Mouse (Mus musculus) forebrain, postnatal 0 days (tissue): ENCODE measurements around the gene Slf2. TPM values are rescaled to one million over a fixed set of nuclear protein-coding genes. Genes with fewer than 3 reads are reported as not detected.

Experiments used
- ATAC-seq: fragments of 200-750 bp; cut with Nextera tagmentation; 2 replicates; pipeline ENCODE4 v1.8.0; 2017; ENCODE audit warnings: mild to moderate bottlenecking, moderate library complexity
- DNase-seq: peaks from one replicate; pipeline ENCODE4 v3.0.0-alpha.2; 2015
- H3K27ac ChIP-seq: fragments of 300-500 bp; sonication (generic); 2 replicates; pipeline ENCODE4 v1.5.1; 2014; ENCODE audit warnings: low read depth, mild to moderate bottlenecking, antibody characterized with exemption, low read length, moderate library complexity, mixed read lengths
- H3K27me3 ChIP-seq: fragments of 300-500 bp; sonication (generic); 2 replicates; pipeline ENCODE4 v1.6.1; 2014; ENCODE audit warnings: mild to moderate bottlenecking, low read length, mixed read lengths; ENCODE audit not compliant: insufficient read depth
- H3K36me3 ChIP-seq: fragments of 300-500 bp; sonication (generic); 2 replicates; pipeline ENCODE4 v1.6.1; 2014; ENCODE audit warnings: mild to moderate bottlenecking, moderate library complexity; ENCODE audit not compliant: insufficient read depth
- H3K4me1 ChIP-seq: fragments of 300-500 bp; sonication (generic); 2 replicates; pipeline ENCODE4 v1.6.1; 2014; ENCODE audit warnings: antibody characterized with exemption; ENCODE audit not compliant: insufficient read depth
- H3K4me2 ChIP-seq: fragments of 300-500 bp; sonication (generic); 2 replicates; pipeline ENCODE4 v1.6.1; 2014; ENCODE audit warnings: low read depth, mild to moderate bottlenecking, moderate library complexity
- H3K4me3 ChIP-seq: fragments of 300-500 bp; sonication (generic); 2 replicates; pipeline ENCODE4 v1.5.1; 2014; ENCODE audit warnings: low read depth, low read length, mixed read lengths
- H3K9ac ChIP-seq: fragments of 300-500 bp; sonication (generic); 2 replicates; pipeline ENCODE4 v1.6.1; 2014; ENCODE audit warnings: mild to moderate bottlenecking
- H3K9me3 ChIP-seq: fragments of 300-500 bp; sonication (generic); 2 replicates; pipeline ENCODE4 v1.6.1; 2016; ENCODE audit warnings: low read length
- CTCF ChIP-seq: sonication (generic); IDR thresholded peaks from 2 replicates; pipeline ENCODE4 v1.5.1; 2016; ENCODE audit warnings: antibody characterized with exemption, control low read depth, low read depth
- WGBS: fragments of 180-500 bp; shearing (Covaris S2); extraction: QIAGEN DNeasy Blood & Tissue Kit; methylation state at CpG from one replicate; pipeline ENCODE4 v1.1.7; 2014; 5-methylcytosine and 5-hydroxymethylcytosine counted together
- polyA plus RNA-seq: library from polyadenylated mRNA; unstranded; fragments of >200 nt; fragmentation: Nextera tagmentation; extraction: Ambion mirVana; gene quantifications from 2 replicates; pipeline ENCODE4 v1.2.1, GENCODE M21; 2015
- total RNA-seq: library from RNA; depleted of rRNA; stranded (reverse); fragments of >200 nt; gene quantifications from 2 replicates; pipeline ENCODE4 v1.2.3, GENCODE M21; 2014

The Slf2 gene
- total and polyA plus RNA-seq, 2 experiments from 2014 or later: 16.1 to 50.0 TPM

GRCm38 (mm10) chr19:44988321-44988720 is 57.4 kb downstream of the Slf2 start:
- no peak for ATAC-seq
- peaks cover 19% of the 10 kb centered on the region for H3K4me1 ChIP-seq
- 29% methylated on average over 9 of the region's 9 CpGs for WGBS

GRCm38 (mm10) chr19:44988831-44989566 is 58.0 kb downstream of the Slf2 start, which contains the start of gene Sema4g:
TSS of gene Sema4g (plus strand) at chr19:44989101.
- peak; percentile 81 for ATAC-seq
- H3K4me3 ChIP-seq: peak within 1 kb of the TSS; percentile 85
- no peaks in the 10 kb centered on the region for H3K9me3 ChIP-seq
- no peaks in the 10 kb centered on the region for H3K27me3 ChIP-seq
- H3K4me2 ChIP-seq: peak within 1 kb of the TSS; percentile 85
- H3K27ac ChIP-seq: peak within 1 kb of the TSS; percentile 64
- peak; percentile 64 for TF ChIP-seq CTCF
- 2% methylated on average over 51 of the region's 58 CpGs for WGBS
- DNase-seq: peak; percentile 81
- H3K36me3 ChIP-seq: peaks cover 12% of the 10 kb centered on the region
- H3K4me1 ChIP-seq: peaks cover 19% of the 10 kb centered on the region
- H3K9ac ChIP-seq: peak within 1 kb of the TSS; percentile 95

More at GRCm38 (mm10) chr19:44988321-44988720, 57.4 kb downstream of the Slf2 start:
- H3K9me3 ChIP-seq: no peaks in the 10 kb centered on the region
- peak overlapping the region; percentile 64; the same call in 1 of the 2 replicates for H3K27ac ChIP-seq
- peak overlapping the region; percentile 95 for H3K9ac ChIP-seq
- peak overlapping the region; percentile 85 for H3K4me2 ChIP-seq
- peak; percentile 24 for DNase-seq
- H3K4me3 ChIP-seq: peak overlapping the region; percentile 85
- no peak for TF ChIP-seq CTCF
- peaks cover 12% of the 10 kb centered on the region for H3K36me3 ChIP-seq
- H3K27me3 ChIP-seq: no peaks in the 10 kb centered on the region

DNA sequence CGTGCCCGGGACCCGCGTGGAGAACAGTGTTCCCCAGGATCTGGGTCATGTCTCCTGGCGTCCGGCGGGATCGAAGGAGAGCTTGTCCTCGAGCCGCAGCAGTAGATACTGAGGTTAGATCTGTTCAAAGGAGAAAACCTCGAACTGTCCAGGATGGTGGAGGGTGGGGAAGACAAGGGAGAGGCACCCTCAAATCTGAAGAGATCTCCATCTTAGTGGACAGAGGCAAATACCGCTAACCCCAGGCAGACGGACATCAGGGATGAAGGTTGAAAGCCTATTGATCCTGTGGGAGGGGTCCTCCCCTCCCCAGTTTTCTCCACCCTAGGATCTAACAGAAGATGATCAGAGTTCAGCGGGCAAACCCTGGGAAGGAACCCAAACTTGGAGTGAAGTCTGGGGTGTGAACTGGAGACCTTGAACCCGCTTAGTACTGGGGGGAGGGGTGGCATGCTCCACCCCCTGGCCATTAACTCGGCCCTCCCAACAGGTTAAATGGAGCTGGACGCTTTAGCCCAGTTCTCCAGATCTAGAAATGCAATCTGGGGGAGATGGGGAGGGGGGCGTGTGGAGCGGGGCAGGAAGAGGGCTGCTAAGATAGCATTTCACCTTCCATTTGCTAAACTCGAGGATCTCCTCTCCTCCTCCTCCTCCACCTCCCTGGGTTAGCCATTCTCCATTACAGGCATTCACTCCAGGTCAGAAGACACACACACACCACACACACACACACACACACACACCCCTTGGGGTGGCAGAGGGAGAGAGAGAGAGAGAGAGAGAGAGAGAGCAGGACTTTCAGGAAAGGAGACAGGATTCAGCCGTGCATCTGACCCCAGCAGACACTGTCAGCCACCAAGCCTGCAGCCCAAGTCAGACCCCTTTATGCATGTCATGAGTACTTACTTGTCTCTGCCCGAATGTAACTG is 58.9 kb downstream of the Slf2 start:
- WGBS: 8% methylated on average over 22 of the region's 22 CpGs
- Histone ChIP-seq H3K27ac (peak overlapping the region; percentile 64; the same call in 1 of the 2 replicates), H3K4me2 (peak overlapping the region; percentile 85), H3K27me3 (no peaks in the 10 kb centered on the region), H3K9me3 (no peaks in the 10 kb centered on the region), H3K9ac (peak overlapping the region; percentile 95), H3K4me3 (peak overlapping the region; percentile 85), H3K4me1 (peaks cover 19% of the 10 kb centered on the region), H3K36me3 (peaks cover 15% of the 10 kb centered on the region)
- TF ChIP-seq CTCF: no peak
- ATAC-seq: peak; percentile 1; the same call in 1 of the 2 replicates
- no peak for DNase-seq

GRCm38 (mm10) chr19:44991031-44991430 is 60.1 kb downstream of the Slf2 start:
- Histone ChIP-seq H3K27ac (no peak overlapping the region), H3K9ac (0 out of 2 replicates have a peak overlapping the region, but pooled peaks have one; percentile 95), H3K4me3 (no peak overlapping the region), H3K36me3 (peaks cover 16% of the 10 kb centered on the region), H3K27me3 (no peaks in the 10 kb centered on the region), H3K4me2 (0 out of 2 replicates have a peak overlapping the region, but pooled peaks have one; percentile 85), H3K9me3 (no peaks in the 10 kb centered on the region), H3K4me1 (peaks cover 19% of the 10 kb centered on the region)
- no peak for TF ChIP-seq CTCF
- DNase-seq (no peak), ATAC-seq (no peak)
- 88% methylated on average over 8 of the region's 8 CpGs for whole genome bisulfite sequencing

DNA sequence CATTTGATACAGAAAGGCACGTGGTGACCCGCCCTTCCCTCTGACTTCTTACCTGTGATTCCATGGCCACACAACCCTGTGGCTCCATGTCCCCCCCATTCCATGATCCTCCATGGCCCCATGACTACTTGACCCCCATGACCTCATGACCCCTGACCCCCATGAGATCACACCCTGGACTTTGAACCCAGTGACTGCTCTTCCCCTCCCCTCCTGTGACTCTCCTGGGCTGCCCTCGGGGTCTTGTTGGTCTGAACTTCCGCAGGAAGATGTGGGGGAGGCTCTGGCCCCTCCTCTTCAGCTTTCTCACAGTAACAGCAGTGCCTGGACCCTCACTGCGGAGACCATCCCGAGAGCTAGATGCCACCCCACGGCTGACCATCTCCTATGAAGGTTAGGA is 61.3 kb downstream of the Slf2 start:
- Histone ChIP-seq H3K9me3 (no peaks in the 10 kb centered on the region), H3K9ac (no peak overlapping the region), H3K4me3 (no peak overlapping the region), H3K27ac (no peak overlapping the region), H3K27me3 (no peaks in the 10 kb centered on the region), H3K4me2 (no peak overlapping the region), H3K4me1 (peaks cover 19% of the 10 kb centered on the region), H3K36me3 (peaks cover 28% of the 10 kb centered on the region)
- WGBS: 75% methylated on average over 7 of the region's 7 CpGs
- DNase-seq (no peak), ATAC-seq (no peak)
- TF ChIP-seq CTCF: no peak

DNA sequence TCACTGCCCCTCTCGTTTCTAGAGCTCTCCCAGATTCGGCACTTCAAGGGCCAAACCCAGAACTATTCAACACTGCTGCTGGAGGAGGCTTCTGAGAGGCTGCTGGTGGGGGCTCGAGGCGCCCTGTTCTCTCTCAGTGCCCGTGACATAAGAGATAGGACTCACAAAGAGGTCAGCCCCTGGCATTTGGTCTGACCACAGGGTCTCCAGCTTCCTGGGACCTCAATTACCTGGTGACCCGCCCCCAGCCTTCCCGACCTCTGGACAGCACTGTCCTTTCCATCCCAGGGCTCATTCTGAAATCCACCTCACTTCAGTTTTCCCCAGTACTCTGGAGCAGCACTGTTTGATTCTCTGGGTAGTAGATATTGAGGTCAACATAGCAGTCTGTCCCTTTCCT is 61.8 kb downstream of the Slf2 start:
- no peak overlapping the region for H3K9ac ChIP-seq
- TF ChIP-seq CTCF: no peak
- DNase-seq (no peak), ATAC-seq (no peak)
- H3K4me1 ChIP-seq: peaks cover 19% of the 10 kb centered on the region
- H3K9me3 ChIP-seq: no peaks in the 10 kb centered on the region
- H3K4me3 ChIP-seq: no peak overlapping the region
- peaks cover 32% of the 10 kb centered on the region for H3K36me3 ChIP-seq
- H3K27me3 ChIP-seq: no peaks in the 10 kb centered on the region
- H3K27ac ChIP-seq: no peak overlapping the region
- WGBS: 74% methylated on average over 7 of the region's 7 CpGs
- H3K4me2 ChIP-seq: no peak overlapping the region
